Mouse (Mus musculus) hindbrain, embryonic 14.5 days (tissue): Measurements from ENCODE around the gene Zfp664. TPM values are rescaled to one million over a fixed set of nuclear protein-coding genes. Genes with fewer than 3 reads are reported as not detected.

Experiments used
- polyA plus RNA-seq: library from polyadenylated mRNA; unstranded; fragments of >200 nt; fragmentation: Nextera tagmentation; extraction: Ambion mirVana; gene quantifications from 2 replicates; pipeline ENCODE4 v1.2.1, GENCODE M21; 2014

The Zfp664 gene
- polyA plus RNA-seq, 1 experiment from 2014 or later, result 76.3 TPM

Other genes with a start within 250 kb of the Zfp664 start
- gene Atp6v0a2, start 234.1 kb upstream of the Zfp664 start, polyA plus RNA-seq, result 37.3 and 38.1 TPM in 2 replicates
- gene Dnah10, start 137.6 kb upstream of the Zfp664 start, polyA plus RNA-seq, result 0.09 and 0.24 TPM in 2 replicates
- gene Ccdc92, start 267 bp upstream of the Zfp664 start, polyA plus RNA-seq, result 39.4 and 45.2 TPM in 2 replicates
- 5.8 and 6.4 TPM in 2 replicates for gene Rflna, start 140.5 kb downstream of the Zfp664 start, polyA plus RNA-seq